ENCODE assay signal across 21 mouse cellular contexts in genomic region chr3:28080116-28080515, GRCm38 (mm10).
A peak's percentile ranks its signal among the peaks of the same experiment; 100 is the strongest.
DNase-seq lines count a peak whose midpoint lies in the region; ATAC-seq and TF ChIP-seq lines count a peak whose summit lies in the region.
"Had no signal": no experiment of that assay in that cellular context is flagged by ENCODE, and none has a peak within 500 bp of the region (broad histone marks: within the 10 kb centered on the region; RNA-seq: fewer than 3 reads in every experiment).

No protein-coding gene starts in this region.

- H3K4me3 ChIP-seq in layer of hippocampus, adult 2 months: no peak overlapping the region
- no peak overlapping the region for H3K4me3 ChIP-seq in forebrain, embryonic 11.5 days (ENCODE audit: low read depth, low read length)
- H3K4me3 ChIP-seq: embryonic facial prominence, embryonic 12.5 days; hindbrain, embryonic 15.5 days; limb, embryonic 13.5 days; megakaryocyte, embryonic 14.5 days; stomach, embryonic 15.5 days had no signal

- no peaks in the 10 kb centered on the region for H3K27me3 ChIP-seq in forebrain, embryonic 11.5 days (ENCODE audit: control insufficient read depth, insufficient read depth, low read length)
- H3K27me3 ChIP-seq: embryonic facial prominence, embryonic 12.5 days; hindbrain, embryonic 15.5 days; limb, embryonic 13.5 days; megakaryocyte, embryonic 14.5 days; stomach, embryonic 15.5 days had no signal

- no peak for ATAC-seq in forebrain, embryonic 11.5 days (replicated peaks; ENCODE audit: low FRiP score)
- ATAC-seq: midbrain, embryonic 16.5 days had no signal

- peak; percentile 61 to 67 for DNase-seq in cerebellum, postnatal 10 days
- DNase-seq in cerebellum, adult 11 months: no peak
- peak; percentile 8 for DNase-seq in layer of hippocampus, adult 11-12 months (ENCODE audit: low spot score)
- DNase-seq in layer of hippocampus, adult 2 months (ENCODE audit: low spot score in 2 of 2): no peak
- DNase-seq in ovary, adult 18-20 months (ENCODE audit: low spot score): peak; percentile 16
- no peak for DNase-seq in ovary, postnatal 36 days (ENCODE audit: low spot score)
- peak; percentile 18 for DNase-seq in heart, postnatal 4 days
- DNase-seq in forebrain, embryonic 11.5 days (ENCODE audit: low spot score): no peak
- DNase-seq: adrenal gland, adult 8-10 months; gastrocnemius, postnatal 10 days; kidney, adult 2 months; kidney, postnatal 14 days; lung, postnatal 14 days; thymus, postnatal 14 days had no signal

- no peak overlapping the region for H3K27ac ChIP-seq in layer of hippocampus, adult 2 months
- H3K27ac ChIP-seq in forebrain, embryonic 11.5 days (ENCODE audit: low read depth, low read length): no peak overlapping the region
- H3K27ac ChIP-seq: embryonic facial prominence, embryonic 12.5 days; hindbrain, embryonic 15.5 days; limb, embryonic 13.5 days; liver, embryonic 14.5 days; stomach, embryonic 15.5 days had no signal

- peaks cover 2% of the 10 kb centered on the region; the same call in 1 of the 2 replicates for H3K9me3 ChIP-seq in forebrain, embryonic 11.5 days (ENCODE audit: control insufficient read depth, low read length)
- H3K9me3 ChIP-seq: hindbrain, embryonic 15.5 days; limb, embryonic 13.5 days; stomach, embryonic 15.5 days had no signal

- 95% methylated on average over 1 of the region's 1 CpGs for WGBS in forebrain, embryonic 11.5 days

- H3K4me1 ChIP-seq in forebrain, embryonic 11.5 days (replicated peaks; ENCODE audit: control insufficient read depth, insufficient read depth, low read length): no peaks in the 10 kb centered on the region
- H3K4me1 ChIP-seq: embryonic facial prominence, embryonic 12.5 days; hindbrain, embryonic 15.5 days; limb, embryonic 13.5 days; megakaryocyte, embryonic 14.5 days; stomach, embryonic 15.5 days had no signal

- no peaks in the 10 kb centered on the region for H3K36me3 ChIP-seq in forebrain, embryonic 11.5 days (ENCODE audit: control insufficient read depth, insufficient read depth, low read length)
- H3K36me3 ChIP-seq: embryonic facial prominence, embryonic 12.5 days; hindbrain, embryonic 15.5 days; limb, embryonic 13.5 days; stomach, embryonic 15.5 days had no signal

- no peak for TF ChIP-seq CTCF in layer of hippocampus, adult 2 months (conservative IDR thresholded peaks at IDR 0.05)

- no peak overlapping the region for H3K4me2 ChIP-seq in forebrain, embryonic 11.5 days (ENCODE audit: low read depth, low read length, severe bottlenecking)
- H3K4me2 ChIP-seq: embryonic facial prominence, embryonic 12.5 days; hindbrain, embryonic 15.5 days; limb, embryonic 13.5 days; stomach, embryonic 15.5 days had no signal

- H3K9ac ChIP-seq in forebrain, embryonic 11.5 days (ENCODE audit: low read length): no peak overlapping the region
- H3K9ac ChIP-seq: embryonic facial prominence, embryonic 12.5 days; hindbrain, embryonic 15.5 days; limb, embryonic 13.5 days; liver, embryonic 14.5 days; stomach, embryonic 15.5 days had no signal

Comparison
In these comparisons a context has a peak if more than half of its experiments do, and no peak if none do; other contexts are left out.
1. DNase-seq: peak in cerebellum, postnatal 10 days (2 of 2), layer of hippocampus, adult 11-12 months (single experiment), ovary, adult 18-20 months (single experiment) and heart, postnatal 4 days (single experiment); none in cerebellum, adult 11 months (single experiment), layer of hippocampus, adult 2 months (0 of 2), ovary, postnatal 36 days (single experiment) and forebrain, embryonic 11.5 days (single experiment).